Mouse (Mus musculus) E14TG2a.4 (cell line): Measurements from ENCODE around the gene Gm11127.

Experiments used
- H3K27me3 ChIP-seq: 2 replicates; pipeline ENCODE4 v1.6.1; 2014; ENCODE audit warnings: low read length, control low read depth; ENCODE audit not compliant: insufficient read depth
- H3K36me3 ChIP-seq: 2 replicates; pipeline ENCODE4 v1.6.1; 2014; ENCODE audit warnings: low read length, control low read depth; ENCODE audit not compliant: insufficient read depth
- H3K4me1 ChIP-seq: replicated peaks from 2 replicates; pipeline ENCODE4 v1.6.1; 2014; ENCODE audit warnings: low read depth, low read length, control low read depth
- H3K4me3 ChIP-seq: replicated peaks from 2 replicates; pipeline ENCODE4 v1.5.1; 2014; ENCODE audit warnings: mild to moderate bottlenecking, low read length
- H3K9me3 ChIP-seq: 2 replicates; pipeline ENCODE4 v1.6.1; 2014; ENCODE audit warnings: low read length, control low read depth
- CTCF ChIP-seq: conservative IDR thresholded peaks from 2 replicates; pipeline ENCODE4 v1.5.1; 2014; ENCODE audit warnings: low read length
- NANOG ChIP-seq: IDR thresholded peaks from 2 replicates; pipeline ENCODE4 v1.6.1; 2014; ENCODE audit warnings: borderline replicate concordance, low read length, mixed read lengths
- POU5F1 ChIP-seq: IDR thresholded peaks from 2 replicates; pipeline ENCODE4 v1.6.1; 2014; ENCODE audit warnings: low read length, borderline replicate concordance

The Gm11127 gene

DNA sequence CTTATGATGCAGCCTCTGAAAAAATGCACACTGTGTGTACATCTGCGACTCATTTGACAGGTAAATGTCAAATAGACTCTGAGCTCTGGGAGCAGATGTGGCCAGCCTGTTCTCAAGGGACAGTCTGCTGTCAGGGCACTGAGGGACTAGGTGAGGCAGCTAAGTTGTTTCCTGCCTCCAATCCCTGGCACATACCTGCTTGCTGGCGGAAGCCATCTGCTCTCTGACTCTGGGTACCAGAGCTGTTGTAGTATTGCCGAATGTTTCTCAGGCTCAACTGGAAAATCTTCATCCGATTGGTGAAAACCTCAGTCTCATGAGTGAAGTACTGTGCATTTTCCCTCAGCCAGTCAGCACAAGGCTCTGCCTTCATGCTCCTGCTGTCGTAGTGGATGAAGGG lies 41.1 kb downstream of the Gm11127 start:
- H3K27me3 ChIP-seq: no peaks in the 10 kb centered on the region
- no peak for TF ChIP-seq NANOG
- no peak for TF ChIP-seq POU5F1
- no peak for TF ChIP-seq CTCF
- peaks cover 46% of the 10 kb centered on the region for H3K36me3 ChIP-seq
- no peak overlapping the region for H3K4me3 ChIP-seq
- peaks cover 7% of the 10 kb centered on the region; the same call in 1 of the 2 replicates for H3K9me3 ChIP-seq
- peaks cover 51% of the 10 kb centered on the region for H3K4me1 ChIP-seq

DNA sequence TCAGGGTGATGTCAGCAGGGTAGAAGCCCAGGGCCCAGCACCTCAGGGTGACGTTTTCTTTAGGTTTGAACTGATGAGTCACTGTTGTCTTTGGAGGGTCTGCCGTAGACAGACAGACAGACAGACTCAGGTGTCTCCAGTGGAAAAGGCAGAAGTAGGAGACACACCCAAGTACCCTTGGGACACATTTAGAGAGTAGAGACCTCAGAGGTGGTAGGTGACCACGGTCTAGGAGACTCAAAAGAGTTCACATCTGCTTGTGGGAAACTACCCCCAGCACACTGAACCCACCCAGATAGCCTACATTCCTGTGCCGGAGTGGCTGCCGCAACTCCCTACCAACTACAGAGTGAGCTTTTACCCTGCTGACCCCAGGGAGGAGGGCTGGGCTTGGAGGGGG lies 43.2 kb downstream of the Gm11127 start:
- Histone ChIP-seq H3K4me3 (no peak overlapping the region), H3K36me3 (peaks cover 40% of the 10 kb centered on the region), H3K4me1 (peaks cover 33% of the 10 kb centered on the region), H3K9me3 (no peaks in the 10 kb centered on the region), H3K27me3 (no peaks in the 10 kb centered on the region)
- TF ChIP-seq POU5F1 (no peak), CTCF (no peak), NANOG (no peak)
